ENCODE assay signal across 15 mouse cellular contexts in the genomic region with DNA sequence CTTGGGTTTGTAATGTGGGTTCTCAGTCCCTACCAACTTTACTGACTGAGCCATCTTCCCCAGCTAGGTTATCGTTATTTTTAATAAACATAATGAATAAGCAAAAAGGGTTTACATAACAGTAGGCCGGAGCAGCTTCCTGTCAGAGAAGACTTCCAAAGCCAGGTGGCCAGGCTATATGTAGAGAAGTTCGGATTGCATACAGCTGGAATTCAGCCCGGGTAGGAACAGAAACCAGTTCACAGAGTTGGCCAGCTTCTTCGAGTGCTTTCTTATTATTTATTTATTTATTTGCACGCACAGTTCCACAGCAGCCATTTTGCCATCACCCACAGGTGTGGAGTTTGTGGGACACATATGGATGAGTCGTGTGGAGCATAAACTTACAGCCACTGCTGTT. TPM values are rescaled to one million over a fixed set of nuclear protein-coding genes. Genes with fewer than 3 reads are reported as not detected.
DNase-seq lines count a peak whose midpoint lies in the region; ATAC-seq and TF ChIP-seq lines count a peak whose summit lies in the region.
"Had no signal": no experiment of that assay in that cellular context is flagged by ENCODE, and none has a peak within 500 bp of the region (broad histone marks: within the 10 kb centered on the region; RNA-seq: fewer than 3 reads in every experiment).

No protein-coding gene starts in this region.

- no peak for DNase-seq in heart, embryonic 10.5 days (ENCODE audit: low spot score)
- DNase-seq in heart, adult 9 months (ENCODE audit: low spot score in 2 of 2), result no peak
- DNase-seq in lung, postnatal 0 days (ENCODE audit: low spot score), result no peak
- no peak for DNase-seq in lung, postnatal 4 days
- DNase-seq in retina, embryonic 14.5 days (ENCODE audit: low spot score), result no peak
- no peak for DNase-seq in urinary bladder, postnatal 4 days (ENCODE audit: low spot score in 2 of 2)
- DNase-seq: cerebellum, postnatal 14 days; heart, adult 11 months; kidney, adult 8-10 months; thymus, adult 18-20 months had no signal

- peak; percentile 20; the same call in 1 of the 2 replicates for ATAC-seq in lung, postnatal 0 days
- ATAC-seq in limb, embryonic 13.5 days (ENCODE audit: low FRiP score, low read depth), result no peak
- ATAC-seq in stomach, embryonic 16.5 days (ENCODE audit: insufficient read depth, low FRiP score), result peak; percentile 36; the same call in 1 of the 2 replicates
- ATAC-seq: activated CD4-positive, CD25-positive, alpha-beta regulatory T cell, adult 4 months; liver, embryonic 12.5 days had no signal

- H3K4me2 ChIP-seq in lung, postnatal 0 days (replicated peaks; ENCODE audit: low read depth, low read length), result no peak overlapping the region
- no peak overlapping the region for H3K4me2 ChIP-seq in limb, embryonic 13.5 days (replicated peaks)
- no peak overlapping the region for H3K4me2 ChIP-seq in stomach, embryonic 16.5 days (ENCODE audit: low read depth, low read length)
- H3K4me2 ChIP-seq: hindbrain, embryonic 15.5 days; liver, embryonic 12.5 days had no signal

- peak overlapping the region; percentile 67; the same call in 1 of the 2 replicates for H3K27ac ChIP-seq in heart, embryonic 10.5 days
- H3K27ac ChIP-seq in lung, postnatal 0 days (ENCODE audit: low read length), result no peak overlapping the region; the same call in 1 of the 2 replicates
- peak overlapping the region; percentile 79; the same call in 1 of the 2 replicates for H3K27ac ChIP-seq in limb, embryonic 13.5 days
- H3K27ac ChIP-seq in stomach, embryonic 16.5 days (ENCODE audit: low read length), result peak overlapping the region; percentile 92
- H3K27ac ChIP-seq: hindbrain, embryonic 15.5 days; liver, embryonic 12.5 days had no signal

- 89% methylated on average over 7 of the region's 7 CpGs for WGBS in heart, embryonic 10.5 days
- 46% methylated on average over 7 of the region's 7 CpGs for WGBS in lung, postnatal 0 days
- WGBS in limb, embryonic 13.5 days, result 78% methylated on average over 7 of the region's 7 CpGs
- 49% methylated on average over 7 of the region's 7 CpGs for WGBS in stomach, embryonic 16.5 days

- no peaks in the 10 kb centered on the region for H3K27me3 ChIP-seq in heart, embryonic 10.5 days (ENCODE audit: insufficient read depth, poor library complexity, severe bottlenecking)
- no peaks in the 10 kb centered on the region for H3K27me3 ChIP-seq in lung, postnatal 0 days (replicated peaks; ENCODE audit: insufficient read depth, low read length)
- no peaks in the 10 kb centered on the region for H3K27me3 ChIP-seq in limb, embryonic 13.5 days
- H3K27me3 ChIP-seq in stomach, embryonic 16.5 days (ENCODE audit: control insufficient read depth, insufficient read depth, low read length), result no peaks in the 10 kb centered on the region
- H3K27me3 ChIP-seq: hindbrain, embryonic 15.5 days; liver, embryonic 12.5 days had no signal

- TF ChIP-seq EP300 in lung, postnatal 0 days (IDR thresholded peaks at IDR 0.05), result no peak

- no peaks in the 10 kb centered on the region for H3K9me3 ChIP-seq in heart, embryonic 10.5 days
- no peaks in the 10 kb centered on the region for H3K9me3 ChIP-seq in lung, postnatal 0 days (ENCODE audit: low read length)
- no peaks in the 10 kb centered on the region for H3K9me3 ChIP-seq in limb, embryonic 13.5 days
- no peaks in the 10 kb centered on the region for H3K9me3 ChIP-seq in stomach, embryonic 16.5 days (replicated peaks; ENCODE audit: control insufficient read depth, low read length)
- H3K9me3 ChIP-seq: hindbrain, embryonic 15.5 days; liver, embryonic 12.5 days had no signal

- peaks cover 15% of the 10 kb centered on the region; the same call in 1 of the 2 replicates for H3K36me3 ChIP-seq in heart, embryonic 10.5 days
- H3K36me3 ChIP-seq in lung, postnatal 0 days (ENCODE audit: insufficient read depth, low read length), result peaks cover 28% of the 10 kb centered on the region
- peaks cover 75% of the 10 kb centered on the region for H3K36me3 ChIP-seq in limb, embryonic 13.5 days
- 0 out of 2 replicates have a peak, but pooled peaks cover 10% of the 10 kb centered on the region for H3K36me3 ChIP-seq in stomach, embryonic 16.5 days (ENCODE audit: control insufficient read depth, insufficient read depth, low read length)
- H3K36me3 ChIP-seq: hindbrain, embryonic 15.5 days had no signal

- peaks cover 28% of the 10 kb centered on the region for H3K4me1 ChIP-seq in heart, embryonic 10.5 days
- peaks cover 2% of the 10 kb centered on the region; the same call in 1 of the 2 replicates for H3K4me1 ChIP-seq in lung, postnatal 0 days (ENCODE audit: insufficient read depth, low read depth, low read length)
- H3K4me1 ChIP-seq in limb, embryonic 13.5 days, result peaks cover 46% of the 10 kb centered on the region
- H3K4me1 ChIP-seq in stomach, embryonic 16.5 days (ENCODE audit: control insufficient read depth, insufficient read depth, low read length), result peaks cover 18% of the 10 kb centered on the region

- H3K4me3 ChIP-seq in heart, embryonic 10.5 days, result no peak overlapping the region
- no peak overlapping the region for H3K4me3 ChIP-seq in lung, postnatal 0 days (ENCODE audit: low read depth, low read length)
- H3K4me3 ChIP-seq in limb, embryonic 13.5 days, result no peak overlapping the region
- no peak overlapping the region for H3K4me3 ChIP-seq in stomach, embryonic 16.5 days (replicated peaks; ENCODE audit: low read length)
- H3K4me3 ChIP-seq: hindbrain, embryonic 15.5 days; liver, embryonic 12.5 days had no signal

- H3K9ac ChIP-seq in lung, postnatal 0 days (replicated peaks; ENCODE audit: low read depth), result no peak overlapping the region
- H3K9ac ChIP-seq in limb, embryonic 13.5 days, result no peak overlapping the region
- H3K9ac ChIP-seq in stomach, embryonic 16.5 days (ENCODE audit: low read length), result no peak overlapping the region
- H3K9ac ChIP-seq: hindbrain, embryonic 15.5 days; liver, embryonic 12.5 days had no signal

- no peak for TF ChIP-seq CTCF in lung, postnatal 0 days (IDR thresholded peaks at IDR 0.05)

RNA-seq across cellular contexts. Expression of a gene that starts 53.7 kb away (rescaled TPM):
- polyA plus RNA-seq in heart, embryonic 10.5 days (2016; fragmentation: Nextera tagmentation; extraction: Ambion mirVana), result 9.4 and 12.5 TPM in 2 replicates
- 62.2 and 68.0 TPM in 2 replicates for polyA plus RNA-seq in lung, postnatal 0 days (2015; fragmentation: Nextera tagmentation; extraction: Ambion mirVana)
- polyA plus RNA-seq in limb, embryonic 13.5 days (2015; fragmentation: Nextera tagmentation; extraction: Ambion mirVana), result 39.5 and 43.1 TPM in 2 replicates
- 33.8 and 35.1 TPM in 2 replicates for polyA plus RNA-seq in stomach, embryonic 16.5 days (2015; fragmentation: Nextera tagmentation; extraction: Ambion mirVana)
